Mouse (Mus musculus) frontal cortex, postnatal 14 days (tissue): ENCODE measurements at regions not wholly inside any gene's neighbourhood (a gene's known extent, or its start where the extent isn't known, plus 50 kb on each side); places are given as distances from the start of the nearest gene placed in this dataset.

Experiments
- DNase-seq, 2 experiments: peaks; one replicate each; pipeline ENCODE4 v3.0.0; 2022; ENCODE audit warnings: low spot score in 2 of 2

- DNase-seq = no peak
Measured at GRCm38 (mm10) chr17:68057264-68057663, 53.3 kb upstream of the Arhgap28 start.

GRCm38 (mm10) chr17:68060455-68060854, 56.5 kb upstream of the Arhgap28 start:
- DNase-seq = no peak

- DNase-seq = no peak
Measured at GRCm38 (mm10) chr17:68065751-68066150, 61.8 kb upstream of the Arhgap28 start.

- DNase-seq = no peak
Measured at GRCm38 (mm10) chr17:68066204-68066603, 62.3 kb upstream of the Arhgap28 start.

GRCm38 (mm10) chr17:68069008-68069407, 65.1 kb upstream of the Arhgap28 start:
- DNase-seq = no peak

GRCm38 (mm10) chr17:68069484-68069883, 65.6 kb upstream of the Arhgap28 start:
- DNase-seq = no peak

GRCm38 (mm10) chr17:68071472-68071871, 67.6 kb upstream of the Arhgap28 start:
- no peak for DNase-seq

- no peak for DNase-seq
Measured at GRCm38 (mm10) chr17:68075712-68076111, 71.8 kb upstream of the Arhgap28 start.

GRCm38 (mm10) chr17:68078709-68079108, 74.8 kb upstream of the Arhgap28 start:
- no peak for DNase-seq

- DNase-seq = no peak
Measured at GRCm38 (mm10) chr17:68084446-68084845, 80.5 kb upstream of the Arhgap28 start.

- no peak for DNase-seq
Measured at GRCm38 (mm10) chr17:68087149-68087548, 83.2 kb upstream of the Arhgap28 start.

GRCm38 (mm10) chr17:68089179-68089578, 85.3 kb upstream of the Arhgap28 start:
- no peak for DNase-seq

- no peak for DNase-seq
Measured at GRCm38 (mm10) chr17:68089830-68090229, 85.9 kb upstream of the Arhgap28 start.

GRCm38 (mm10) chr17:68096982-68097381, 93.1 kb upstream of the Arhgap28 start:
- DNase-seq = no peak

- DNase-seq = no peak
Measured at GRCm38 (mm10) chr17:68097436-68097835, 93.5 kb upstream of the Arhgap28 start.

GRCm38 (mm10) chr17:68100093-68100492, 96.2 kb upstream of the Arhgap28 start:
- DNase-seq = no peak

- DNase-seq = no peak
Measured at GRCm38 (mm10) chr17:68103346-68103745, 99.4 kb upstream of the Arhgap28 start.

GRCm38 (mm10) chr17:68106366-68106765, 102.4 kb upstream of the Arhgap28 start:
- no peak for DNase-seq

- DNase-seq = no peak
Measured at GRCm38 (mm10) chr17:68107875-68108274, 104.0 kb upstream of the Arhgap28 start.

GRCm38 (mm10) chr17:68111834-68112473, 108.0 kb upstream of the Arhgap28 start:
- no peak for DNase-seq

- DNase-seq = no peak
Measured at GRCm38 (mm10) chr17:68112763-68113330, 108.9 kb upstream of the Arhgap28 start.

- DNase-seq = no peak
Measured at GRCm38 (mm10) chr17:68115599-68115998, 111.7 kb upstream of the Arhgap28 start.

GRCm38 (mm10) chr17:68119055-68119698, 115.3 kb upstream of the Arhgap28 start:
- no peak for DNase-seq
